Mouse (Mus musculus): ENCODE data around the gene Gm36245.
A peak's percentile ranks its signal among the peaks of the same experiment; 100 is the strongest.
"Not testable (repeated sequence)": the region's sequence is repeated elsewhere in the genome, so short reads cannot be mapped to it uniquely, and the experiment has no call there.

Gm36245 gene

DNA sequence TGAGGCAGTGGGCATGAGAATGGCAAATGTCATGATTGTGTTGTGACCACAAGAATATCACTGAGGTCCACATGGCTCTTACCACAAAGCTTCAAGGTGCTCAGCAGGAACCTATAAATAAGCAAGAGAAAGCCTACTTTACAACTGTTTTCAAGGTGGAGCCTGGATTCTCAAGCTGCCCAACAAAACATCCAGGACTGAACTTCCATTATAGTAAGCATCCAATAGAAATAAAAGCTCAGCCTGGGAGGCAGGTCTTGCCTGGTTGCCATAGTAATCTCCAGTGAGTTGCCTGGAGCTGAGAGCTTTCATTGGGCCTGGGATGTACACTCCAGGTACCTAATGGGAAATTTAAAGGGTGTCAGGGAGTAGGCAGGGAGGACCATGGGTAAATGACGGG lies at the start of gene Gm36245:
Gene Gm36245 (plus strand): TSS at position 301 of the 400 bp plus-strand sequence.
- DNase-seq = no peak

DNA sequence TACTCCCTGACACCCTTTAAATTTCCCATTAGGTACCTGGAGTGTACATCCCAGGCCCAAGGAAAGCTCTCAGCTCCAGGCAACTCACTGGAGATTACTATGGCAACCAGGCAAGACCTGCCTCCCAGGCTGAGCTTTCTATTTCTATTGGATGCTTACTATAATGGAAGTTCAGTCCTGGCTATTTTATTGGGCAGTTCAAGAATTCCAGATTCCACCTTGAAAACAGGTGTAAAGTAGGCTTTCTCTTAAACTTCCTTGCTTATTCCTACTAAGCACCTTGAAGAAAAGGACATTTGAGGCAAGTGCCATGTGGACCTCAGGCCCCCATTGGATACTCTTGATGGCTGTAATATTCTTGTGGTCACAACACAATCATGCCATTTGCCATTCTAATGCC lies 37.3 kb upstream of the Gm36245 start, which contains the start of gene 1700025B11Rik:
Gene 1700025B11Rik (minus strand): TSS at position 101 of the 400 bp plus-strand sequence.
- no peak for DNase-seq

DNA sequence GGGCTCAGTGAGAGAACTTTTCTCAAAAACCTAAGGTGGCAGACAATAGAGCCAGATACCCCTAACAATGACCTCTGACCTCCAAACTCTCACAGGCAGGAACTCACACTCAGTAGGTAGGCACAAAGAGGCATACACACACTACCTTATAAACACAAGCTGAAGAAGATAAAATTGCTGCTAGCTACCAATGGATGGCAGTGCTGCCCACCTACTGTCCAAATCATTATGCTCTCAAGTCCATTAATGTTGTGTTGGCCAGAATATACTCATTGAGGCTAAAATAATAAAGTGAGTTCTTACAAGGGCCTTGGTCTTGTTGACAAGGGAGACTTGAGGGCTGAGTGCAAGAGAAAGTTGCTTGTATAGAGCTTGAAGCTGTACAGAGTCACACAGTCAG lies 35.8 kb upstream of the Gm36245 start:
- no peak for DNase-seq

DNA sequence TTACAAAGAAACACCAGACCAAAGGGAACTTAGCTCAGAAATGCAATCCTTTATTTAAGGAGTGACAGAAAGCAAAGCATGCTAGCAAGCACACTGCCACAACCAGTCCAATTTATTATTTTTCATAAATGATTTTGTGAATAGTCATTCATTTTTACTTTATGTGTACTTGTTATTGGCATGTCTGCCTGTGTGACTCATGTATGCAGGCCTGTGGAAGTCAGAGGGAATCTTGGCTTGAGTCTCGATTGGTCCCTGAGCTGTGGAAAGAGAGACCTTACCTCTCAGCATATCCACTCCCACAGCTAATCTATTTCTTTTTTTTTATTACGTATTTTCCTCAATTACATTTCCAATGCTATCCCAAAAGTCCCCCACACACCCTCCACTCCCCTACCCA lies 20.3 kb upstream of the Gm36245 start:
- no peak for DNase-seq

DNA sequence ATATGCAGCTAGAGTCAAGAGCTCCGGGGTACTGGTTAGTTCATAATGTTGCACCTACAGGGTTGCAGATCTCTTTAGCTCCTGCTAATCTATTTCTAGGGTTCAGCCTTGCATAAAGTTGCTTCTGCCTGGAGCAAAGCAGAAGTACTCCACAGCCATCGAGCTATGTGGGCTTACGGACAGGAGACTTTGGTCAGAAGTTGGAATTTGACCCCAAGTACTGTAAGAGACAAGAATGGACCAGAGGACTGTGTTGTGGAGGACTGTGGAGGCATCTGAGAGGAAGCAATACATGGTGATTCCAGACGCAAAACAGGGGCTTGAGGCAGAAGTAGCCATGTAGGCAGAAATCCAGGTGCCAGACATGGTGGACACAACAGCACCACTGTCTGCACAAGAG lies 19.7 kb upstream of the Gm36245 start:
- DNase-seq = no peak

DNA sequence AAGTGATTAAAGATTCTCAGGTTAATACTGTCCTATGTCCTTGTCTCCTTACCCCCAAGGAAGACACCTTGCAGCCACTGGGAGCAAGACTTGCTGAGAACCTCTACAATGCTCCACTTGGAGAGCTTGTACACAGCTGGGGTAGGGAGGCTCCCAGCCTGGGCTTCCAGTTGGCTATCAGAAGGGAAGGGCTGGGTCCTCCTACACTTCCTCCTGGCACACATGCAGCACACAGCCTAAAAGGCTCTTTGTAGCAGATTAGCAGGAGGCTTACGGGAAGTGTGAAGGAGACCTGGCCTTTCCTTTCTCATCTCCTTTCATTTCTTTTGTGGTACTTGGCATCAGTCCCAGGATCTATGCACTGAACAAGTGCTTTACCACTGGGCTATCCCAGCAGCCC lies 17.4 kb upstream of the Gm36245 start:
- DNase-seq = peak; percentile 56

DNA sequence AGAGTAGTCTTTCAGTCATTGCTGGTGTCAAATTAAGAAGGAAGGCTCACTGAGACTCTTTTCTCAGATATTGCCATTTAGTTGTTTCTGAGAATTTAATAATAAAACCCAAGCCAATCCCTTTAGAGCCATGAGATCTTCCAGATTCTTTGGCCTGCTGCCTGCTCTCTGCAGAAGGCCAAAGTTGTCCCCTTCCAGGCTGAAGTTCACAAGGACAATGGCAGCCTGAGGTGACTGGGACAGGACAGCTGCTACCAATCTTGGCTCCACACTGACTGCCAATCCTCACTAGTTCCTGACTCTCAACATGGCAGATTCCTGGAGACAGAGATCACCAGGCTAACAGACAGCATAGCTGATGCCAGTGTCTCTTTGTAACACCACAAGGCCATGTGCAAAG lies 12.0 kb upstream of the Gm36245 start:
- DNase-seq = peak; percentile 20

DNA sequence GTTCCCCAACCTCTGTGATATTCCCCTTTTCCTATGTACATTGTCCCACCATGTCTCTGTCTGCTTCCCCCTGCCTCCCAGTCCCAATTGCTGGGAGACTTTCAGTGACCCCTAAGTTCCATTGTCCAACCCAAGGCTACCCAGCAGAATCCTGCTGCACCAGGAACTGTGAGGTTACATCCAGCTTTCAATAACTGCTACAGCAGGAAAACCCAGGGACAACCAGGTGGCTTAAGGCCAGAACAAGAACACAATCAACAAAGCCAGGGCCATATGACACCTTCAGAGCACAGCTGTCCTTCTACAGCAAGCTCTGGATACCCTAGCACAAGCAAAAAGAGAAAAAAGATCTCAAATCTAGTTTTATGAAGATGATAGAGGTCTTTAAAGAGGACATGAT lies 10.1 kb upstream of the Gm36245 start:
- DNase-seq = no peak

DNA sequence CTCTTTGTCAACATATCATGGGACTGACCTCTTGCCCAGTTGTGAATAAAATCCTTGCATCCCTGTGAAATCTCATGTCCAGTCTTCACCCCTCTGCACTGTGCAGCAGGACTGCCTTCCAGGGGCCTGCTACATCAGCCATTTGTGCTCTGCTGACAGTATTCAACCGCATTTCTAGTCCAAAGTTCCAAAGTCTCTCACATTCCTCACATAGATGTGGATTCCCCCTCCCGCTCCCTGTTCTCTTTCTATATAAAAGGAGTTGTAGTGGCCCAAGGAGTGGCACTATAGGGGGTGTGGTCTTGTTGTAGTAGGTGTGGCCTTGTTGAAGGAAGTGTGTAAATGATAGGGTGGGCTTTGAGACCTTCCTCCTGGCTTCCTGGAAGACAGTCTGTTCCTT lies 8.2 kb upstream of the Gm36245 start:
- peak; percentile 51 for DNase-seq

DNA sequence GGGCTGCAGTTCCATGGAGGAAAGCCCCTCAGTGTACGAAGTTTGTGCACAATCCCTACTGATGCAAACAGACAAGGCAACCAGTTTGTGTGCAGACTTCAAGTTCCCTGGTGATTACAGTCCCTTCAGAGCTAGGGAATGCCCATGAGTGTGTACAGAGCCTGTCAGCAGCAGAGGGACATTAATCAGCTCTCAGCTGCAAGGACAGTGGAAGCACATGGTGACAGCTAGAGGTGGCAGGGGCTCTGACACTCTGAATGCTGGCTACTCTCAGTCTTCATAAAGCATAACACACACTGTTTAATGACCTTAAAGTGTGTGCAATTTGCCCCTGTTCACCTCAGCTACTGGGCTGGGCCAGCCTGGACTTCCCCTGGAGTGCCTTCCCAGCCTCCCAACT lies 5.5 kb upstream of the Gm36245 start:
- no peak for DNase-seq

DNA sequence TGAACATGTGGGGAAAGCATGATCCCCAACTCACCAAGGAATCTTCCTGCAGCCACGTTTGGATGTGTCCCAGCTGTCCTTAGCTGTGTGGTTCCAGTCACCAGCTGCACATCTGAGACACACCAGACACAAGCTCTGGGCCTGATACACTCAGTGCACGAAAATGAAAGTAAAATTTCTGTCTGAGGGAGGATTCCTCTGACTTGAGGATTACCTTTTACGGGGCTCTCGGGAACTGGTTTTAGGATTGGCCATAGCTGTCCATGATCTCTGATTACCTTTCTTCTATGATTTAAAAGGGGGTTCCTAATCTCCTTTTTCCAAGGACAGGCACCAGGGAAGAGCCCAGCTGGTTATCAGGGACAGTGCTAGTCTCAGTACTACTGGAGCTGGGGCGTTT lies 3.1 kb upstream of the Gm36245 start, which contains the start of gene Apol10b:
Gene Apol10b (minus strand): TSS at position 165 of the 400 bp plus-strand sequence.
- DNase-seq = no peak

DNA sequence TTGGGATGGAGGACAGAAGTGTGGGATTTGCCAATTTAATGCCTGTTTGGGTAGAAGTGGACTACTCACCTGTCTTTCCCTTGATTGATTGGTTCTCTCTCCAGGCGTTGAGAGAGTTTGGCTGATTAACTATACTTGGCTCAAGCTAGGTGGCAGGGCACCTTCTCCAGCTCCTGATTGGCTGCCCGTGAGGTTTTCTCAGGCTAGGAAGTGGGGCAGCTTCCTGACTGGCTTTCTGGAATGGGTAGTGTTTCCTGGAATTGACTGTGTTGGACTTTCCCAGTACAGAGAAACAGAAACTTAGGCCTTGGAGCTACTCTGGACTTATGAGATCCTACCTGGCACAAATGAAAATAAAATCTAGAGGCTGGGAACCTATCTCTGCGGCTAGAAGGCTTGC lies 629 bp upstream of the Gm36245 start:
- DNase-seq = peak; percentile 32

DNA sequence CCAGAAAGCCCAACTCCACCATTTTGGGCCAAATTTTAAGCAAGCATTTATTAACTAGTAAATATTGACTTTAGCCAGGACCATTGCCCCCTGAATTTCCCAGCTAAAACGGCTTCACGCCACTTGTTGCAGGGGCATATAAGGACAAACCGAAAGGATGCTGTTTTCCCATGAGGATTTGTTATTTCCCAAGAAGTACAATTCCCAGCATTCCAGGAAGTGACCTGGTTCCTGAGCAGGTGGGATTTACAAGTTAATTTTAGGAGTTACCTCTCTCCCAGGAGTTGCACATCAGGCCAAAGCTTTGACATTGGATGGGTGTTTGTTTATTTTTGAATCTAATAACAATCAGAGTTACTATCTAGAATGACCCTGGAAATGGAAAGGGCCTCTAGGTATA lies 7.0 kb downstream of the Gm36245 start:
- no peak for DNase-seq

DNA sequence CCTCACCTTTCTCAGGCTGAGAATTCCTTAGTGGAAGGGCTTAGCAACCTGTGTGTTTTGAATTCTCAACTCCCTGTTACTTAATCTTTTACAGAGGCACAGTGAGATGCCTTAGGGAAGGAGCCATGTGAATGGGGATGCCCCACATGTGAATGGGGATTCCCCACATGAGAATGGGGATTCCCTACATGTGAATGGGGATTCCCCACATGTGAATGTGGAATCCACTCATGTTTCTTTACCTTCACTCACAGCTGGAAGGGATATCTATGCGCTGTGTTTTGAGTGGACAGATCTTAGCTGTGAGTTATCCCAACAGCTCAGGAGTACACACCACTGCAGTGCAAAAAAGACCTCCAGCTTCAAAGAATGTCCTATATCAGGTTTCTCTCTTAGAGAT lies 25.7 kb downstream of the Gm36245 start:
- no peak for DNase-seq

DNA sequence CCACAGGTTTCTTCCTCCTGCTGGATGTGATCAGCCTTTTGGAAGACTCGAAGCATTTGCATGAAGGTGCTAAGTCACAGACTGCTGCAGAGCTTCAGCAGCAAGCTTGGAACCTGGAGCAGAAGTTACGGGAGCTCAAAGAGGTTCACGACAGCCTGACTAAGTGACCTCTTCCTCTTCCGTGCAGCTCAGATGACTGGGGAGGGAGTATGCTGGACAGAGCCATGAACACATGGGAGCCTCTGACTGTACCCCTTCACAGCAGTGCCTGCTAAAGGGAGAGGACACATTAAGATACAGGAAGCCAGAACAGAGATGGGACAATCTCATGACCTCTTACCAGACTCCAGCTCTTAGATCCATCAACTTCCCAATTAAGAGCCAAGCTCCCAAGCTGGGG lies 27.4 kb downstream of the Gm36245 start:
- DNase-seq = not testable (repeated sequence)

DNA sequence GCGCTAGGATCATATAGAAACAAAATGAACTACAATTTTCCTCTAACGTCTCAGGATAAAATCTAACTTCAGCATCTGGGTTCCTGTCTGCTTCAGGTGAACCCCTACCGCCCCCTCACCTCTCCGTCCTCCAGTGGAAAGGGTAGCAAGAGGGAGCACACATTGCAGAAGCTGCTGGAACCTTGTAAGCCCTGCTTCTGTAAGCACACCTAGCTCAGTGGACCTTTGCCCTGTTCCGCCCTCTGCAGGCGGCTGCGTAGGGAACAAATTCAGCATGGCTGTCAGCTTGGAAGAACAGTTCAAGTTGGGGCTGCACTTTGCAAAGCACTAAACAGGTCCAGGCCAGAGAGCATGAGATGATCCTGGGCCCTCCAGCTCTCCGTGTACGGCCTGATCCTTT lies 29.6 kb downstream of the Gm36245 start:
- DNase-seq = peak; percentile 14

DNA sequence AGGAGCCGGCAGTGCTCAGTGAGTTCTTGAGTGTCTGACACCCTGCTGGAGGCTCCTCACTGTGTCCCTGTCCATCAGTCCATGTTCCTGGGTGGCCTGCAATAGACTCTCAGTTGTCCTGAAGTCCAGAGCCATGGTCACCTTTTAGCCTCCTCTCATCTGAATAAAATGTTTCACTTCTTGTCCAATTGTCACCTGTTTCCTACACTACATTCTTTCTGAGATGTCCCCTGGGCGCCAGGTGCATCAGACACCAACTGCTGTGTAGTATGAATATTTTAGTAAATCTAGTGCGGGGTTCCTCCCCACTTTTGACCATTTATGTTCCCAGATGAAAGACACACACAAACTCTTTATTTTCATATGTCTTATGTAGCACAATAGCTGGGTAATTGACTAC lies 30.8 kb downstream of the Gm36245 start:
- not testable (repeated sequence) for DNase-seq

DNA sequence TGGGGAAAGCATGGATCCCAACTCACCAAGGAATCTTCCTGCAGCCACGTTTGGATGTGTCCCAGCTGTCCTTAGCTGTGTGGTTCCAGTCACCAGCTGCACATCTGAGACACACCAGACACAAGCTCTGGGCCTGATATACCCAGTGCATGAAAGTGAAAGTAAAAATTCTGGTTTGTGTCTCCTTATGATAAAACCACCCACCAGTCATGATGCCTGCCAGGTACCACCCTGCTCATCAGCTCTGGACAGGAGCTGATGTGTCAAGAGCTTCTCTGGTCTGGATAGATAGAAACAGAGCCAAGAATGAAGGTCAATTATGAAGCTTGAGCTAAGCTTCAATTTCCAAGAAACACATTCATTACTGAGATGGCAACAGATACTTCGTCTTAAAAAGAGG lies 44.1 kb downstream of the Gm36245 start, which contains the start of gene Apol11b:
Gene Apol11b (minus strand): TSS at position 111 of the 400 bp plus-strand sequence.
- not testable (repeated sequence) for DNase-seq

DNA sequence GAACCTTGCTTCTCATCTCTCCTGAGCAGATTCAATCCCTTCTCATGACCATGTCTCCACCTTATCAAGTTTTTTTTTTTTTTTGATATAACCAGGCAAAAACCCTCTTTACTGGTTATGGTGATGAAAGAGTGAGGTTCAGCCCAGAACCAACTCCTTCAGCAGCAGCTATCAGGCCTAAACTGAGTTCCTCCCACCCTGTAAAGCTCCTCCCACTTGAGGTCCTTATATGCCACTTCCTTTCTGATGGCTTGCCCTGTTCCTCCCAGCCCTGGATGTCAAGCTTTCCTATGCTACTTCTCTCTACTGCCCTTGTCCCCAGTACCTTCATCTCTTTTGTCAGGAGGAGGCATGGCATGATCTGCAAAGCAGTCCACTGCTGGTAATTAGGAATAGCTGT lies 52.1 kb downstream of the Gm36245 start:
- not testable (repeated sequence) for DNase-seq

All from kidney, postnatal 14 days (tissue).